Mouse (Mus musculus): ENCODE measurements around the gene Knstrn.

Knstrn gene

GRCm38 (mm10) chr2:118790551-118791525 is 23.0 kb upstream of the Knstrn start:
- in situ Hi-C loops (cut with MboI, MseI) = no loop called here

- in situ Hi-C loops (cut with MboI, MseI) = no loop called here
These were observed 22.1 kb upstream of the Knstrn start for GRCm38 (mm10) chr2:118791591-118792258.

GRCm38 (mm10) chr2:118792259-118792613 is 21.6 kb upstream of the Knstrn start:
- in situ Hi-C loops (cut with MboI, MseI) = no loop called here

GRCm38 (mm10) chr2:118793636-118794035 is 20.2 kb upstream of the Knstrn start:
- in situ Hi-C loops (cut with MboI, MseI) = no loop called here

- in situ Hi-C loops (cut with MboI, MseI) = no loop called here
These were observed 11.2 kb upstream of the Knstrn start for GRCm38 (mm10) chr2:118802542-118803118.

GRCm38 (mm10) chr2:118804474-118804873 is 9.3 kb upstream of the Knstrn start:
- in situ Hi-C loops (cut with MboI, MseI) = no loop called here

- in situ Hi-C loops (cut with MboI, MseI) = no loop called here
These were observed 8.7 kb upstream of the Knstrn start for GRCm38 (mm10) chr2:118805137-118805536.

GRCm38 (mm10) chr2:118805756-118806155 is 8.0 kb upstream of the Knstrn start:
- in situ Hi-C loops (cut with MboI, MseI) = no loop called here

- in situ Hi-C loops (cut with MboI, MseI) = no loop called here
These were observed 6.9 kb upstream of the Knstrn start for GRCm38 (mm10) chr2:118806860-118807259.

- in situ Hi-C loops (cut with MboI, MseI) = no loop called here
These were observed 2.9 kb upstream of the Knstrn start for GRCm38 (mm10) chr2:118810861-118811260.

- in situ Hi-C loops (cut with MboI, MseI) = no loop called here
These were observed 1.1 kb upstream of the Knstrn start for GRCm38 (mm10) chr2:118812724-118813123.

GRCm38 (mm10) chr2:118822800-118823199 is 9.0 kb downstream of the Knstrn start:
- in situ Hi-C loops (cut with MboI, MseI) = no loop called here

GRCm38 (mm10) chr2:118824396-118824795 is 10.6 kb downstream of the Knstrn start:
- in situ Hi-C loops (cut with MboI, MseI) = no loop called here

- in situ Hi-C loops (cut with MboI, MseI) = no loop called here
These were observed 15.3 kb downstream of the Knstrn start for GRCm38 (mm10) chr2:118829096-118829495.

- in situ Hi-C loops (cut with MboI, MseI) = no loop called here
These were observed 20.3 kb downstream of the Knstrn start for GRCm38 (mm10) chr2:118834061-118834460.

GRCm38 (mm10) chr2:118835115-118835514 is 21.3 kb downstream of the Knstrn start:
- in situ Hi-C loops (cut with MboI, MseI) = no loop called here

- in situ Hi-C loops (cut with MboI, MseI) = no loop called here
These were observed 24.5 kb downstream of the Knstrn start for GRCm38 (mm10) chr2:118838330-118838729.

- in situ Hi-C loops (cut with MboI, MseI) = no loop called here
These were observed 27.4 kb downstream of the Knstrn start for GRCm38 (mm10) chr2:118841186-118841585.

GRCm38 (mm10) chr2:118841774-118842173 is 28.0 kb downstream of the Knstrn start:
- in situ Hi-C loops (cut with MboI, MseI) = no loop called here

GRCm38 (mm10) chr2:118844427-118844826 is 30.6 kb downstream of the Knstrn start:
- in situ Hi-C loops (cut with MboI, MseI) = no loop called here

GRCm38 (mm10) chr2:118846246-118846645 is 32.4 kb downstream of the Knstrn start:
- in situ Hi-C loops (cut with MboI, MseI) = no loop called here

GRCm38 (mm10) chr2:118851756-118852155 is 38.0 kb downstream of the Knstrn start:
- in situ Hi-C loops (cut with MboI, MseI) = no loop called here
